Mouse (Mus musculus): Measurements from ENCODE around the gene Shkbp1.
A peak's percentile ranks its signal among the peaks of the same experiment; 100 is the strongest.

The Shkbp1 gene

GRCm38 (mm10) chr7:27355745-27356240 lies at the start of gene Shkbp1:
TSS of gene Shkbp1 (minus strand) at chr7:27356019.
- DNase-seq (ENCODE audit: low read depth, low spot score), result peak; percentile 86

GRCm38 (mm10) chr7:27404203-27404942 lies 48.6 kb upstream of the Shkbp1 start:
- no peak for DNase-seq (ENCODE audit: low read depth, low spot score)

GRCm38 (mm10) chr7:27402675-27403074 lies 46.9 kb upstream of the Shkbp1 start:
- DNase-seq (ENCODE audit: low read depth, low spot score), result peak; percentile 70

- peak; percentile 50 for DNase-seq (ENCODE audit: low read depth, low spot score)
Observed at GRCm38 (mm10) chr7:27400545-27400944, 44.7 kb upstream of the Shkbp1 start.

GRCm38 (mm10) chr7:27397048-27397949 lies 41.5 kb upstream of the Shkbp1 start:
- peak; percentile 78 for DNase-seq (ENCODE audit: low read depth, low spot score)

GRCm38 (mm10) chr7:27396184-27397047 lies 40.6 kb upstream of the Shkbp1 start:
- DNase-seq (ENCODE audit: low read depth, low spot score), result no peak

GRCm38 (mm10) chr7:27395521-27396183 lies 39.8 kb upstream of the Shkbp1 start:
- peak; percentile 72 for DNase-seq (ENCODE audit: low read depth, low spot score)

- DNase-seq (ENCODE audit: low read depth, low spot score), result no peak
Observed at GRCm38 (mm10) chr7:27391416-27391815, 35.6 kb upstream of the Shkbp1 start.

GRCm38 (mm10) chr7:27389213-27389612 lies 33.4 kb upstream of the Shkbp1 start:
- no peak for DNase-seq (ENCODE audit: low read depth, low spot score)

- DNase-seq (ENCODE audit: low read depth, low spot score), result no peak
Observed at GRCm38 (mm10) chr7:27384731-27385130, 28.9 kb upstream of the Shkbp1 start.

GRCm38 (mm10) chr7:27384134-27384533 lies 28.3 kb upstream of the Shkbp1 start:
- DNase-seq (ENCODE audit: low read depth, low spot score), result no peak

- DNase-seq (ENCODE audit: low read depth, low spot score), result no peak
Observed at GRCm38 (mm10) chr7:27383233-27383632, 27.4 kb upstream of the Shkbp1 start.

- DNase-seq (ENCODE audit: low read depth, low spot score), result no peak
Observed at GRCm38 (mm10) chr7:27381560-27381959, 25.7 kb upstream of the Shkbp1 start.

- DNase-seq (ENCODE audit: low read depth, low spot score), result no peak
Observed at GRCm38 (mm10) chr7:27381009-27381408, 25.2 kb upstream of the Shkbp1 start.

GRCm38 (mm10) chr7:27379836-27380235 lies 24.0 kb upstream of the Shkbp1 start:
- no peak for DNase-seq (ENCODE audit: low read depth, low spot score)

GRCm38 (mm10) chr7:27378431-27378830 lies 22.6 kb upstream of the Shkbp1 start:
- no peak for DNase-seq (ENCODE audit: low read depth, low spot score)

GRCm38 (mm10) chr7:27375274-27375673 lies 19.5 kb upstream of the Shkbp1 start:
- DNase-seq (ENCODE audit: low read depth, low spot score), result peak; percentile 42

- no peak for DNase-seq (ENCODE audit: low read depth, low spot score)
Observed at GRCm38 (mm10) chr7:27371715-27372462, 16.1 kb upstream of the Shkbp1 start.

GRCm38 (mm10) chr7:27369111-27369510 lies 13.3 kb upstream of the Shkbp1 start:
- no peak for DNase-seq (ENCODE audit: low read depth, low spot score)

GRCm38 (mm10) chr7:27367976-27368375 lies 12.2 kb upstream of the Shkbp1 start:
- DNase-seq (ENCODE audit: low read depth, low spot score), result no peak

Data from telencephalon, adult 2 months (tissue).